Mouse (Mus musculus) testis, adult 2 months (tissue): Measurements from ENCODE around the gene Pcgf2. TPM values are rescaled to one million over a fixed set of nuclear protein-coding genes. Genes with fewer than 3 reads are reported as not detected.

Experiments used
- H3K27ac ChIP-seq: fragments of 200-500 bp; 2 replicates; pipeline ENCODE4 v1.5.1; 2012; ENCODE audit warnings: low read depth, low read length; ENCODE audit not compliant: control insufficient read depth, insufficient read depth
- H3K27me3 ChIP-seq: fragments of 200-500 bp; 2 replicates; pipeline ENCODE4 v1.6.1; 2012; ENCODE audit warnings: mild to moderate bottlenecking, low read length, moderate library complexity; ENCODE audit not compliant: control insufficient read depth, insufficient read depth
- H3K36me3 ChIP-seq: fragments of 200-500 bp; 2 replicates; pipeline ENCODE4 v1.6.1; 2012; ENCODE audit warnings: mild to moderate bottlenecking, low read length; ENCODE audit not compliant: control insufficient read depth, insufficient read depth
- H3K4me1 ChIP-seq: fragments of 200-500 bp; 2 replicates; pipeline ENCODE4 v1.6.1; 2012; ENCODE audit warnings: low read length; ENCODE audit not compliant: control insufficient read depth, insufficient read depth
- H3K4me3 ChIP-seq: fragments of 200-500 bp; 2 replicates; pipeline ENCODE4 v1.5.1; 2012; ENCODE audit warnings: low read depth, mild to moderate bottlenecking, low read length, moderate library complexity, mixed read lengths; ENCODE audit not compliant: control insufficient read depth
- CTCF ChIP-seq: fragments of 200-500 bp; IDR thresholded peaks from 2 replicates; pipeline ENCODE4 v1.5.1; 2012; ENCODE audit warnings: low read depth, mild to moderate bottlenecking, inconsistent platforms, low read length, moderate library complexity; ENCODE audit not compliant: control insufficient read depth, insufficient read depth, insufficient replicate concordance
- POLR2A ChIP-seq: fragments of 200-500 bp; IDR thresholded peaks from 2 replicates; pipeline ENCODE4 v1.6.1; 2012; ENCODE audit warnings: low read depth, mild to moderate bottlenecking, inconsistent platforms, low read length, moderate library complexity; ENCODE audit not compliant: control insufficient read depth
- polyA plus RNA-seq: library from polyadenylated mRNA; depleted of rRNA; stranded (reverse); fragments of >200 nt; gene quantifications from 2 replicates; pipeline ENCODE4 v1.2.3, GENCODE M21; 2012; rRNA removed

The Pcgf2 gene
- polyA plus RNA-seq, 1 experiment, result 6.4 TPM

DNA sequence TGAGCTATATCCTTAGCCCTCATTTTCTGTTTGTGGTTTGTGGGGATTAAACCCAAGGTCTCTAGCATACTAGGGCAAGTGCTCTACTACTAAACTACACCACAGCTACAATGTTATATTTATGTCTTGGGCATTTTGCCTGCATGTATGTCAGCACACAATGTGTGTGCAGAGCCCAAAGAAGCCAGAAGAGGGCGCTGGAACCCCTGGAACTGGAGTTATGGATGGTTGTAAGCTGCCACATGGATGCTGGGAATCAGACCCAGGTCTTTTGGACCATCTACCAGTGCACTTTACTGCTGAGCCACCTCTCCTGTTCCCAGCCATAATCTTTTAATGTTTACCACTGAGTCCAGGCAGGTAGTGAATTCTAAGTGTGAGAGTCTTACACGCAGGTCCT, 57.6 kb downstream of the Pcgf2 start:
- no peak for TF ChIP-seq POLR2A
- TF ChIP-seq CTCF, result peak; percentile 60; the same call in 1 of the 2 replicates
- Histone ChIP-seq H3K27me3 (no peaks in the 10 kb centered on the region), H3K27ac (no peak overlapping the region), H3K36me3 (no peaks in the 10 kb centered on the region), H3K4me1 (no peaks in the 10 kb centered on the region), H3K4me3 (no peak overlapping the region)

DNA sequence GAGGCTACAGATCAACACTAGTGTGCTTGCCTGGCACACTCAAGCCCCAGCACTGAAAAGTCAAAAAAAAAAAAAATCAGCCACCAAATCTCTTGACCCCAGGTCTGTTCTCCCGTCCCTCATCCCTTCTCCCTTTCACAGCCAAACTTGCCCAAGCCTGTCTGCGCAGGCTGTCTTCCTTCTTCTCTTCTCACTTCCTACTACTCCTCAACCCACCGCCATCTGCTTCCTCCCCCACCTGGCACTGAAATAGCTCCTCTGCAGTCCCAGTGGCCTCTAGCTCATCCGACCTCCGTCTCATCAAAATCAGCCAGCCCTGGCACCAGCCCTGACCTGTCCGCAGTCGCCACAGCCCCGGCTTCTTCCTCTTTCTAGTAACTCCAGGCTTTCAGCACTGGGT, 58.6 kb downstream of the Pcgf2 start:
- H3K27ac ChIP-seq, result no peak overlapping the region
- H3K36me3 ChIP-seq, result no peaks in the 10 kb centered on the region
- no peak overlapping the region for H3K4me3 ChIP-seq
- H3K27me3 ChIP-seq, result no peaks in the 10 kb centered on the region
- TF ChIP-seq POLR2A (no peak), CTCF (no peak)
- H3K4me1 ChIP-seq, result no peaks in the 10 kb centered on the region

Other genes with a start within 250 kb of the Pcgf2 start
- 24.3 and 28.7 TPM in 2 replicates for gene 4933428G20Rik, start 200.2 kb downstream of the Pcgf2 start, polyA plus RNA-seq
- gene Srcin1, start 124.3 kb downstream of the Pcgf2 start, polyA plus RNA-seq, result 35.5 and 47.1 TPM in 2 replicates
- gene Epop, start 70.8 kb downstream of the Pcgf2 start, polyA plus RNA-seq, result 0.47 and 0.58 TPM in 2 replicates
- 7.4 and 8.2 TPM in 2 replicates for gene Mllt6, start 37.1 kb downstream of the Pcgf2 start, polyA plus RNA-seq
- 17.6 and 17.7 TPM in 2 replicates for gene Cisd3, start 14.7 kb downstream of the Pcgf2 start, polyA plus RNA-seq
- 102 and 104 TPM in 2 replicates for gene Psmb3, start 2.9 kb upstream of the Pcgf2 start, polyA plus RNA-seq
- gene Pip4k2b, start 44.2 kb upstream of the Pcgf2 start, polyA plus RNA-seq, result 2.5 TPM in 2 replicates
- gene Cwc25, start 66.1 kb upstream of the Pcgf2 start, polyA plus RNA-seq, result 5.6 and 6.3 TPM in 2 replicates
- 174 and 181 TPM in 2 replicates for gene 1700001P01Rik, start 75.4 kb upstream of the Pcgf2 start, polyA plus RNA-seq
- 120 and 126 TPM in 2 replicates for gene Rpl23, start 81.9 kb upstream of the Pcgf2 start, polyA plus RNA-seq
- gene Lasp1, start 98.5 kb upstream of the Pcgf2 start, polyA plus RNA-seq, result 21.4 and 23.1 TPM in 2 replicates
- 2.7 and 3.5 TPM in 2 replicates for gene B230217C12Rik, start 140.3 kb upstream of the Pcgf2 start, polyA plus RNA-seq
- 19.8 and 25.8 TPM in 2 replicates for gene Fbxo47, start 183.7 kb upstream of the Pcgf2 start, polyA plus RNA-seq